Mouse (Mus musculus): Measurements from ENCODE around the gene Fam129c.

Fam129c gene

GRCm38 (mm10) chr8:71574426-71574825 is 23.0 kb upstream of the Fam129c start:
- no peak for DNase-seq (ENCODE audit: low read depth, low spot score)

GRCm38 (mm10) chr8:71575020-71575419 is 22.4 kb upstream of the Fam129c start:
- DNase-seq (ENCODE audit: low read depth, low spot score): no peak

- no peak for DNase-seq (ENCODE audit: low read depth, low spot score)
Measured at GRCm38 (mm10) chr8:71577856-71578387, 19.5 kb upstream of the Fam129c start.

GRCm38 (mm10) chr8:71579009-71579408 is 18.4 kb upstream of the Fam129c start:
- no peak for DNase-seq (ENCODE audit: low read depth, low spot score)

- no peak for DNase-seq (ENCODE audit: low read depth, low spot score)
Measured at GRCm38 (mm10) chr8:71579476-71579875, 18.0 kb upstream of the Fam129c start.

- no peak for DNase-seq (ENCODE audit: low read depth, low spot score)
Measured at GRCm38 (mm10) chr8:71580201-71580600, 17.2 kb upstream of the Fam129c start.

- DNase-seq (ENCODE audit: low read depth, low spot score): no peak
Measured at GRCm38 (mm10) chr8:71586891-71587290, 10.6 kb upstream of the Fam129c start.

- no peak for DNase-seq (ENCODE audit: low read depth, low spot score)
Measured at GRCm38 (mm10) chr8:71588762-71589161, 8.7 kb upstream of the Fam129c start.

GRCm38 (mm10) chr8:71591017-71591416 is 6.4 kb upstream of the Fam129c start:
- no peak for DNase-seq (ENCODE audit: low read depth, low spot score)

- peak; percentile 97 for DNase-seq (ENCODE audit: low read depth, low spot score)
Measured at GRCm38 (mm10) chr8:71591471-71592373, 5.7 kb upstream of the Fam129c start, which contains the start of gene Pgls. TSS of gene Pgls (plus strand) at chr8:71592176.

GRCm38 (mm10) chr8:71592374-71593170 is 4.9 kb upstream of the Fam129c start:
- DNase-seq (ENCODE audit: low read depth, low spot score): peak; percentile 52

- no peak for DNase-seq (ENCODE audit: low read depth, low spot score)
Measured at GRCm38 (mm10) chr8:71593556-71594323, 3.7 kb upstream of the Fam129c start.

GRCm38 (mm10) chr8:71594324-71594722 is 3.1 kb upstream of the Fam129c start:
- no peak for DNase-seq (ENCODE audit: low read depth, low spot score)

GRCm38 (mm10) chr8:71595862-71596261 is 1.6 kb upstream of the Fam129c start:
- DNase-seq (ENCODE audit: low read depth, low spot score): peak; percentile 89

- no peak for DNase-seq (ENCODE audit: low read depth, low spot score)
Measured at GRCm38 (mm10) chr8:71596384-71596783, 1.1 kb upstream of the Fam129c start.

GRCm38 (mm10) chr8:71596798-71597197 is 650 bp upstream of the Fam129c start:
- DNase-seq (ENCODE audit: low read depth, low spot score): peak; percentile 87

- peak; percentile 20 for DNase-seq (ENCODE audit: low read depth, low spot score)
Measured at GRCm38 (mm10) chr8:71598375-71598774, 927 bp downstream of the Fam129c start.

GRCm38 (mm10) chr8:71598841-71599240 is 1.4 kb downstream of the Fam129c start:
- DNase-seq (ENCODE audit: low read depth, low spot score): no peak

GRCm38 (mm10) chr8:71601939-71602665 is 4.7 kb downstream of the Fam129c start:
- DNase-seq (ENCODE audit: low read depth, low spot score): no peak

GRCm38 (mm10) chr8:71602666-71603334 is 5.4 kb downstream of the Fam129c start:
- DNase-seq (ENCODE audit: low read depth, low spot score): no peak
